Mouse (Mus musculus): ENCODE measurements around the gene Zfp287.
"Not testable (repeated sequence)": the region's sequence is repeated elsewhere in the genome, so short reads cannot be mapped to it uniquely, and the experiment has no call there.

Gene Zfp287

GRCm38 (mm10) chr11:62731311-62732021 is at the start of gene Zfp287:
Zfp287 (minus strand) TSS chr11:62731905.
- DNase-seq (ENCODE audit: low read depth): peak; percentile 91

GRCm38 (mm10) chr11:62776510-62776909 is 44.8 kb upstream of the Zfp287 start:
- DNase-seq (ENCODE audit: low read depth): no peak

GRCm38 (mm10) chr11:62760755-62761457 is 29.2 kb upstream of the Zfp287 start:
- DNase-seq (ENCODE audit: low read depth): no peak

- peak; percentile 55 for DNase-seq (ENCODE audit: low read depth)
Measured at GRCm38 (mm10) chr11:62758491-62758890, 26.8 kb upstream of the Zfp287 start.

GRCm38 (mm10) chr11:62757906-62758305 is 26.2 kb upstream of the Zfp287 start:
- DNase-seq (ENCODE audit: low read depth): no peak

GRCm38 (mm10) chr11:62757143-62757507 is 25.4 kb upstream of the Zfp287 start:
- no peak for DNase-seq (ENCODE audit: low read depth)

- peak; percentile 96 for DNase-seq (ENCODE audit: low read depth)
Measured at GRCm38 (mm10) chr11:62756456-62757142, 24.9 kb upstream of the Zfp287 start.

GRCm38 (mm10) chr11:62752780-62753179 is 21.1 kb upstream of the Zfp287 start, which contains the start of gene Gm10428:
Gm10428 (plus strand) TSS chr11:62753100.
- no peak for DNase-seq (ENCODE audit: low read depth)

- DNase-seq (ENCODE audit: low read depth): no peak
Measured at GRCm38 (mm10) chr11:62752191-62752590, 20.5 kb upstream of the Zfp287 start.

- not testable (repeated sequence) for DNase-seq (ENCODE audit: low read depth)
Measured at GRCm38 (mm10) chr11:62749445-62749844, 17.7 kb upstream of the Zfp287 start.

GRCm38 (mm10) chr11:62748062-62748461 is 16.4 kb upstream of the Zfp287 start:
- DNase-seq (ENCODE audit: low read depth): no peak

GRCm38 (mm10) chr11:62747227-62747626 is 15.5 kb upstream of the Zfp287 start:
- no peak for DNase-seq (ENCODE audit: low read depth)

GRCm38 (mm10) chr11:62746001-62746533 is 14.4 kb upstream of the Zfp287 start:
- DNase-seq (ENCODE audit: low read depth): no peak

GRCm38 (mm10) chr11:62744103-62744502 is 12.4 kb upstream of the Zfp287 start:
- DNase-seq (ENCODE audit: low read depth): peak; percentile 81

GRCm38 (mm10) chr11:62742261-62742957 is 10.7 kb upstream of the Zfp287 start:
- DNase-seq (ENCODE audit: low read depth): peak; percentile 51

- DNase-seq (ENCODE audit: low read depth): no peak
Measured at GRCm38 (mm10) chr11:62741186-62741585, 9.5 kb upstream of the Zfp287 start.

- DNase-seq (ENCODE audit: low read depth): no peak
Measured at GRCm38 (mm10) chr11:62732665-62733064, 960 bp upstream of the Zfp287 start.

- DNase-seq (ENCODE audit: low read depth): no peak
Measured at GRCm38 (mm10) chr11:62732022-62732387, 300 bp upstream of the Zfp287 start.

- no peak for DNase-seq (ENCODE audit: low read depth)
Measured at GRCm38 (mm10) chr11:62728276-62728675, 3.4 kb downstream of the Zfp287 start.

- DNase-seq (ENCODE audit: low read depth): no peak
Measured at GRCm38 (mm10) chr11:62710657-62711056, 21.0 kb downstream of the Zfp287 start.

- no peak for DNase-seq (ENCODE audit: low read depth)
Measured at GRCm38 (mm10) chr11:62708252-62708651, 23.5 kb downstream of the Zfp287 start.

GRCm38 (mm10) chr11:62706141-62706540 is 25.6 kb downstream of the Zfp287 start:
- no peak for DNase-seq (ENCODE audit: low read depth)

Data from NIH3T3 (cell line).